Mouse (Mus musculus) embryonic facial prominence, embryonic 13.5 days (tissue): Measurements from ENCODE around the gene Ablim1. TPM values are rescaled to one million over a fixed set of nuclear protein-coding genes. Genes with fewer than 3 reads are reported as not detected.

Source experiments
- ATAC-seq: fragments of 200-750 bp; cut with Nextera tagmentation; 2 replicates; pipeline ENCODE4 v1.8.0; 2017; ENCODE audit warnings: low read depth; ENCODE audit not compliant: insufficient number of reproducible peaks, insufficient read depth, low FRiP score, low TSS enrichment
- H3K27ac ChIP-seq: fragments of 300-500 bp; sonication (generic); 2 replicates; pipeline ENCODE4 v1.5.1; 2015; ENCODE audit warnings: moderate library complexity, mild to moderate bottlenecking, inconsistent platforms
- H3K27me3 ChIP-seq: fragments of 300-500 bp; sonication (generic); 2 replicates; pipeline ENCODE4 v1.6.1; 2015; ENCODE audit warnings: mild to moderate bottlenecking, inconsistent platforms
- H3K36me3 ChIP-seq: fragments of 300-500 bp; sonication (generic); 2 replicates; pipeline ENCODE4 v1.6.1; 2015; ENCODE audit warnings: mild to moderate bottlenecking, inconsistent platforms
- H3K4me1 ChIP-seq: fragments of 300-500 bp; sonication (generic); 2 replicates; pipeline ENCODE4 v1.6.1; 2015; ENCODE audit warnings: inconsistent platforms
- H3K4me2 ChIP-seq: fragments of 300-500 bp; sonication (generic); 2 replicates; pipeline ENCODE4 v1.6.1; 2015; ENCODE audit warnings: moderate library complexity, mild to moderate bottlenecking, inconsistent platforms
- H3K4me3 ChIP-seq: fragments of 300-500 bp; sonication (generic); 2 replicates; pipeline ENCODE4 v1.5.1; 2015; ENCODE audit warnings: mild to moderate bottlenecking, inconsistent platforms
- H3K9ac ChIP-seq: fragments of 300-500 bp; sonication (generic); 2 replicates; pipeline ENCODE4 v1.6.1; 2015; ENCODE audit warnings: mild to moderate bottlenecking, inconsistent platforms
- H3K9me3 ChIP-seq: fragments of 300-500 bp; sonication (generic); 2 replicates; pipeline ENCODE4 v1.6.1; 2016; ENCODE audit warnings: inconsistent platforms
- WGBS: fragments of 180-500 bp; shearing (Covaris S2); methylation state at CpG from one replicate; pipeline ENCODE4 v1.1.7; 2015; ENCODE audit warnings: mixed read lengths; 5-methylcytosine and 5-hydroxymethylcytosine counted together
- polyA plus RNA-seq: library from polyadenylated mRNA; unstranded; fragments of >200 nt; fragmentation: Nextera tagmentation; extraction: Ambion mirVana; gene quantifications from 2 replicates; pipeline ENCODE4 v1.2.1, GENCODE M21; 2015

Gene Ablim1
- polyA plus RNA-seq, 1 experiment from 2014 or later = 33.3 TPM

DNA sequence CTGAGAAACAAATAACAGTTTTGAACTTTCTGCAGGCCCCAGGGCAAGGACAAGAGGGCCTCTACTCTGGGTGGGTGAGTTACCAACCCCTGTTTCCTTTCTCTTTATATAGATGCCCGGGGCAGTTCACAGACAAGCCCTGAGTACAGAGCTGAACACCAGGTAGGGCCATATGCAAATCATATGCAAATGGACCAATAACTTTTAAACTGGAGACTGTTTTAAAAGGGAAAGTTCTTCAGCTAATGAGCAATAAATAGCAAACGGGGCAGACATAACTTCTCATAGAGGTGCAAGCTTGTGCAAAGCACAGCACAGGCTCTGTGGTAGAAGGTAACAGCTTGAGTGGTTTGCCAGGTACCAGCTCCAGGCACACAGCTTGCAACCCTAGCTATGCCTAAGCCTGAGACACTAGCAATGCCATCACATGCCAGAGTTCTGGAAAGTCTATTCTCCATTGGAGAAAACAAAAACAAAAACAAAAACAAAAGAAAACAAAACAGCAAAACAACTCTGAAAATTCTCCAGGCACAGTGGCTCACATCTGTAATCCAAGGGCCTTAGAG lies 225.8 kb downstream of the Ablim1 start:
- Histone ChIP-seq H3K9ac (no peak overlapping the region), H3K9me3 (no peaks in the 10 kb centered on the region), H3K27ac (no peak overlapping the region), H3K36me3 (no peaks in the 10 kb centered on the region), H3K4me3 (no peak overlapping the region), H3K4me1 (peaks cover 10% of the 10 kb centered on the region), H3K4me2 (no peak overlapping the region), H3K27me3 (no peaks in the 10 kb centered on the region)
- no peak for ATAC-seq
- 76% methylated on average over 2 of the region's 2 CpGs for WGBS

GRCm38 (mm10) chr19:57084520-57085166 lies 230.1 kb downstream of the Ablim1 start:
- H3K9me3 ChIP-seq = no peaks in the 10 kb centered on the region
- H3K27me3 ChIP-seq = no peaks in the 10 kb centered on the region
- 88% methylated on average over 5 of the region's 5 CpGs for WGBS
- no peak overlapping the region for H3K9ac ChIP-seq
- H3K4me3 ChIP-seq = no peak overlapping the region
- no peaks in the 10 kb centered on the region for H3K36me3 ChIP-seq
- H3K27ac ChIP-seq = no peak overlapping the region
- H3K4me2 ChIP-seq = no peak overlapping the region
- ATAC-seq = no peak
- peaks cover 24% of the 10 kb centered on the region for H3K4me1 ChIP-seq

DNA sequence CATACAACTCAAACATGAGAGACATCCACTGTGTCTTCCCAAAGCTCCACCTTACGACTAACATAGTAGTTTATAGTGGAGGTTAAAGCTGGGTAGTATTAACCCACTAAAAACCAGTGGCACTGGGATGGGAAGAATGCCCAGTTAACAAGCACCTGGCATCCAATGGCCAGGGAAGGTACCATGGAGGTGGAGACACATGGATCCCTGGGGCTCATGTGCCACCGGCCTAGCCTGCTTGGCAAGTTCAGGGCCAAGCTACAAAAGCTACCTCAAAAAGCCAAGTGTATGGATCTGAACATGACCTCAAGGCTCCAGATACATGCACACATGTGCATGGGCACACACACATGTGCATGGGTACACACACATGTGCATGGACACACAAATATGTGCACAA lies 230.8 kb downstream of the Ablim1 start:
- Histone ChIP-seq H3K4me1 (peaks cover 31% of the 10 kb centered on the region), H3K4me2 (no peak overlapping the region), H3K36me3 (no peaks in the 10 kb centered on the region), H3K4me3 (no peak overlapping the region), H3K9ac (no peak overlapping the region), H3K9me3 (no peaks in the 10 kb centered on the region), H3K27me3 (no peaks in the 10 kb centered on the region), H3K27ac (no peak overlapping the region)
- 84% methylated on average over 2 of the region's 2 CpGs for WGBS
- ATAC-seq = no peak

GRCm38 (mm10) chr19:57083183-57083555 lies 231.6 kb downstream of the Ablim1 start:
- Histone ChIP-seq H3K4me1 (peaks cover 38% of the 10 kb centered on the region), H3K27ac (no peak overlapping the region), H3K9ac (no peak overlapping the region), H3K9me3 (no peaks in the 10 kb centered on the region), H3K27me3 (no peaks in the 10 kb centered on the region), H3K4me3 (no peak overlapping the region), H3K36me3 (no peaks in the 10 kb centered on the region), H3K4me2 (no peak overlapping the region)
- ATAC-seq = no peak
- whole genome bisulfite sequencing = 50% methylated on average over 10 of the region's 10 CpGs

GRCm38 (mm10) chr19:57082454-57083182 lies 232.1 kb downstream of the Ablim1 start:
- 63% methylated on average over 17 of the region's 17 CpGs for WGBS
- H3K27ac ChIP-seq = no peak overlapping the region
- H3K9me3 ChIP-seq = no peaks in the 10 kb centered on the region
- no peaks in the 10 kb centered on the region for H3K36me3 ChIP-seq
- H3K4me1 ChIP-seq = peaks cover 44% of the 10 kb centered on the region
- no peaks in the 10 kb centered on the region for H3K27me3 ChIP-seq
- no peak overlapping the region for H3K4me2 ChIP-seq
- no peak overlapping the region for H3K4me3 ChIP-seq
- no peak for ATAC-seq
- H3K9ac ChIP-seq = no peak overlapping the region

DNA sequence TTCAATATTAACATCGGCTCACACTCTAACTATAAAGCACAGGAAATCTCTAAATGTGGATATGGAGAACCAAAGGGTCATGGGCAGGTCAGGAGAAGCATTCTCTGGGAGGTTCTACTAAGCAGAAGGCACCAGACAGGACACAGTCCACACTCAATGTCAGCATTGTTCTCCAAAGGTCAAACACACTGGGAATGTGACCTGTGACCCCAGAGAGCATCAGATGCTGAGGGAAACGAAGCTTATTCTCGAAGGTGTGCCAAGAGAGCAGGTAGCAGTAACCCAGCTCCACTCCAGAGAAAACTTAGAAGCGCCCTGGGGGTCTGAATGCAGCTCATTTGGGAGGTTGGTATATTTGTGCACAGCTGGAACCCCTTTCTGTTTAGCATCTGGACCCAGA lies 233.2 kb downstream of the Ablim1 start:
- no peak for ATAC-seq
- 24% methylated on average over 4 of the region's 4 CpGs for WGBS
- H3K27ac ChIP-seq = 0 out of 2 replicates have a peak overlapping the region, but pooled peaks have one; percentile 16

DNA sequence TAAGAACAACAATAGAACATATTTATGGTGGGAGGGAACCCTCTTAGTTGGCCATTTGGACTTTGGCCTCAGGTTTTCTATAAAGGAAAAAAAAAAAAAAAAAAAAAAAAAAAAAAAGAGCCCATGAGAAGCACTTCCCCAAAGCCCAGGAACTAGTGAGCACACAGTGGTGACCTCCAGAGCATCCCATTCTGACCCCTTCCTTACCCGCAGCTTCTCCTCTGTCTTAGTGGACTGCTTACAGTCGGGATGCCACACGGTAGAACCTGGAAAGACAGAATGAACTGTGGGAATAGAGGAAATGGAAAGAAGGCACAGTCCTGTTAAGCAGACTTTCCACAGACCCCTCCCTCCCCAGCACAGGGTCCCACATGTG lies 235.1 kb downstream of the Ablim1 start:
- 75% methylated on average over 3 of the region's 3 CpGs for WGBS
- no peaks in the 10 kb centered on the region for H3K27me3 ChIP-seq
- H3K4me3 ChIP-seq = no peak overlapping the region
- no peak overlapping the region for H3K4me2 ChIP-seq
- H3K9me3 ChIP-seq = no peaks in the 10 kb centered on the region
- ATAC-seq = no peak
- H3K4me1 ChIP-seq = peaks cover 65% of the 10 kb centered on the region
- no peak overlapping the region for H3K9ac ChIP-seq
- no peaks in the 10 kb centered on the region for H3K36me3 ChIP-seq
- H3K27ac ChIP-seq = peak overlapping the region; percentile 70; the same call in 1 of the 2 replicates

More for the DNA sequence above, 233.2 kb downstream of the Ablim1 start:
- H3K36me3 ChIP-seq = no peaks in the 10 kb centered on the region
- H3K27me3 ChIP-seq = no peaks in the 10 kb centered on the region
- H3K9me3 ChIP-seq = no peaks in the 10 kb centered on the region
- H3K9ac ChIP-seq = no peak overlapping the region
- no peak overlapping the region for H3K4me3 ChIP-seq
- no peak overlapping the region for H3K4me2 ChIP-seq
- H3K4me1 ChIP-seq = peaks cover 48% of the 10 kb centered on the region

DNA sequence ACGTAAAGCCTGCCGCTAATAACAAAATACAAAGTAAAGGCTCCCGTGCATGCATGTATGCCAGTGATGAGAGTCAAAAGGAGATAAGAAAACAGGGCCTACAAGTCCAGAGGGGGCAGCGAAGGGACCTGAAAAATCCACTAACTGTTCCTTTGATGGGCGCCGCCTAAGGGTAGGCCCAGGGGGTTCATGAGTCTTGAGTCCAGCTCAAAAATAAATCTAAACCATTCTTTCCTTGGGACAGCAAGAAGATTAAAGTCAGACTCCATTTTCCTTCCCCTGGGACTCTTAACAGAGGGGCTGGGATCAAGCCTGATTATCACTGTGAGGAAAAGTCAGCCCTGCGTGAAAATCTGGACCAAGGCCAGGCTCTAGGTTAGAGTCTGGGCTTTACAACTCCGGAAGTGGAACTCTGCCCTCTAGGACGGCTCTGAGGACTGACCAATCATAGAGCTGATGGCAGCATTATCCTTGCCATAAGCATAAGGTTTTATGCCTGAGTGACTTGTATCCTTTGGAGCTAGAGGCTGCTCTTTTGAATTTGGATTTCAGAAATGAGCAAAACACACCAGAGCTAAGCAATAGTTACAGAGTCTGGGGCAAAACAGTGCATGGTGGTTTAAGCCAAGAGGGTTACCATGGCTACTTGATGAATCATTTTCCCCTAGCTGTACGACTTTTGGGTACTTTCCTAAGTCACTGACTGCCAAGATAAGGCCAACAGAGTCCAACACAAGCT lies 235.7 kb downstream of the Ablim1 start:
- WGBS = 42% methylated on average over 10 of the region's 10 CpGs
- H3K36me3 ChIP-seq = no peaks in the 10 kb centered on the region
- no peaks in the 10 kb centered on the region for H3K27me3 ChIP-seq
- H3K4me2 ChIP-seq = no peak overlapping the region
- H3K9ac ChIP-seq = no peak overlapping the region
- no peak overlapping the region for H3K4me3 ChIP-seq
- peaks cover 63% of the 10 kb centered on the region for H3K4me1 ChIP-seq
- H3K9me3 ChIP-seq = no peaks in the 10 kb centered on the region
- peak; percentile 56; the same call in 1 of the 2 replicates for ATAC-seq
- peak overlapping the region; percentile 70 for H3K27ac ChIP-seq

DNA sequence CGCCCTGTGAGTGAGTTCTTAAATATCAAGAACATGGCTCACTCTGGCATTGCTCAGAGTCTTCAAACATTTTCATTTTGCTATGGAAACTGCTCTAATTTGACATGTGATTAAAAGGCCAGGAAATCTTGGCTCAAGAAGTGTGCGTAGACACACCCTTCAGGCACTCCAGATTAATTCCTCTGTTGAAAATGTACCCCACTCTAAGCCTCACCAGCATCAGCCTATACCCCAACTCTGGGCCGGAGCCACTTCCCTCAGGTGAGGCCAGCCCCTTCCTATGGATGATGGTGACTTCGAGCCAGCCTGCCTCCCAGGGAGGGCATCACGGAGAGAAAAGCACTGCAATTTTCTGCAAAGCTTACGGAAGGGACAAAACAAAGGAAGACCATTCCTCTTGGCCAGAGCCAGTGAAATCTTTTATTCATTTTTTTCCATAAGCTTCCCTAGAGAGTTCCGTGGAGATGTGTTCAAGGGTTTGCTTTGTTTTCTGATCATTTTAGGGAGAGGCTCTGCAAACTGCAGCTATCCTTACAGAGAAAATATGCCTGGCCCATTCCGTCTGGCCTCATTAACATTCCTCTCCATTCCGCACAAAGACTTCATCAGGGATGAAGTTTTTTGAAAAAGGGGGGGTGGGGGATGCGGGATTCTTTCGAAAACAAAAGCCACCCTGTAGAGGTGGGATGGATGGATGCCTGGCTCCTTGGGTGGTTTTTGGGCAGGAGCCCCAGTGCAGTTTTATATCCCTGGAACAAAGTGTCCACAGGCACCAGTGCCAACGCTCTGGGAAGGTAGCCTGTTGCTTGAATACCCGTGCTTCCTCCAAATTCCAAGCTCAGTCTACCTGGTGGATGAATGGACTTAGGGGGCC lies 236.7 kb downstream of the Ablim1 start:
- 30% methylated on average over 13 of the region's 13 CpGs for WGBS
- no peaks in the 10 kb centered on the region for H3K9me3 ChIP-seq
- no peak overlapping the region for H3K4me2 ChIP-seq
- H3K27me3 ChIP-seq = 0 out of 2 replicates have a peak, but pooled peaks cover 3% of the 10 kb centered on the region
- H3K4me3 ChIP-seq = no peak overlapping the region
- peaks cover 65% of the 10 kb centered on the region for H3K4me1 ChIP-seq
- H3K27ac ChIP-seq = peak overlapping the region; percentile 70
- no peaks in the 10 kb centered on the region for H3K36me3 ChIP-seq
- no peak overlapping the region for H3K9ac ChIP-seq
- ATAC-seq = no peak

GRCm38 (mm10) chr19:57073450-57073849 lies 241.3 kb downstream of the Ablim1 start:
- WGBS = 80% methylated on average over 4 of the region's 4 CpGs
- no peaks in the 10 kb centered on the region for H3K36me3 ChIP-seq
- ATAC-seq = no peak
- peaks cover 38% of the 10 kb centered on the region for H3K4me1 ChIP-seq
- H3K4me2 ChIP-seq = no peak overlapping the region
- H3K27ac ChIP-seq = no peak overlapping the region
- no peaks in the 10 kb centered on the region for H3K9me3 ChIP-seq
- H3K27me3 ChIP-seq = 0 out of 2 replicates have a peak, but pooled peaks cover 3% of the 10 kb centered on the region
- H3K4me3 ChIP-seq = no peak overlapping the region
- H3K9ac ChIP-seq = no peak overlapping the region

DNA sequence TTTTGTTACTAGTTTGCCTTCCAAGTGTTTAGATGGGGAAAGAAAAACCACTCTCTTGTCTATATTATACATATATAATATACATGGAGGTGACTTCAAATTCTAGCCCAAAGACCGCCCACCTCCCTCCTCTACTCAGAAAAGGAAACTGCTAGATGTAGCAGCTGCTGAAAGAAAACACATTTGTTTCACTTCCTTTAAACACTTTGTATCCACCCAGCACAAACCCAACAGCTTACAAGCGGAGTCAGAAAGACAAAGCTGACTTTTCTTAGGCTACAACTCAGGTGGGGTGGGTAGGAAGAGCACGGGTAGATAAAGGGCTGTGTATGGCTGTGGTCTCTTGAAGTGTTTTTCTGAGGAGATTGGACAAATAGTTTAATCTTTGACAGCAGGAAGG lies 242.0 kb downstream of the Ablim1 start:
- no peak overlapping the region for H3K4me3 ChIP-seq
- H3K4me2 ChIP-seq = no peak overlapping the region
- H3K27me3 ChIP-seq = 0 out of 2 replicates have a peak, but pooled peaks cover 3% of the 10 kb centered on the region
- H3K9ac ChIP-seq = no peak overlapping the region
- no peaks in the 10 kb centered on the region for H3K9me3 ChIP-seq
- ATAC-seq = no peak
- H3K36me3 ChIP-seq = peaks cover 1% of the 10 kb centered on the region; the same call in 1 of the 2 replicates
- H3K27ac ChIP-seq = no peak overlapping the region
- WGBS = 75% methylated on average over 3 of the region's 3 CpGs
- H3K4me1 ChIP-seq = peaks cover 31% of the 10 kb centered on the region
